Mouse (Mus musculus) skeletal muscle tissue, postnatal 0 days (tissue): Measurements from ENCODE around the gene Mcoln3. TPM values are rescaled to one million over a fixed set of nuclear protein-coding genes. Genes with fewer than 3 reads are reported as not detected.

ENCODE experiments used
- polyA plus RNA-seq: library from polyadenylated mRNA; unstranded; fragments of >200 nt; fragmentation: Nextera tagmentation; extraction: Ambion mirVana; gene quantifications from 2 replicates; pipeline ENCODE4 v1.2.1, GENCODE M21; 2015

Gene Mcoln3
- polyA plus RNA-seq: 0.26 and 0.49 TPM in 2 replicates

DNA sequence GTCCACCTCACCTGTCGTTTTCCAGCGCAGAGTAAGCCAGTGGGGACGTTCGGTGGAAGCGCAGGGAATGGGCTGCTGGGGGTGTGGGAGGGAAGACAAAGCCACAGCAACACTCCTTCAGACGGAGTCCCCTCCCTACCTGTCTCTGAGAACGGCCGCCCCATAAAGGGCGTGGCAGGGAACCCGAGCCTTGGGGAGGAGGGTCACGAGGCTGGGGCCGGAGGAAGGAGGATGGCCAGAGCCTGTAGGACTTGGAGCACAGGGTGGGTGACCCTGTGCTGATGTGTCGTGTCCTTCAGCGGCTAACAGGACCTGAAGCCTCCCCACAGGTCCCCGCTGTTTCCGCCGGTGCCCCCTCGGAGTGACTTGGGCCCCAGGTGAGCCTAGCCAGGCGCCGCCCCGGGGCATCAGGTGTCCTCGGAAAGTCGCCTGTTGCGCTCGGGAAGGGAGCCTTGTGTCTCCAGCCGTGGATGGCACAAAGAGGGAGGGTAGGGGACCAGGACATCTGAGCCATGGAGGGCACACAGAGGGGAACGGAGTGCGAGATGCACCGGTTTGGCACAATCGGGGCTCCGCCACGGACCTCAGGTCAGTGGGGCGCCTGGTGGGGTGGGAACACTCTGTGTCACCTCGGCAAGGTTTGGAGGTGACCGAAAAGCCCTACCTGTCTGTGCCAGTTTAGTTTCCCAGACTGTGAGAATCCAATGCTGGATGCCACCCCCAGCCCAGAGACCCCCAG lies at the start of gene Mcoln3:
Gene Mcoln3 (plus strand): TSS at position 193 of the 739 bp plus-strand sequence.

DNA sequence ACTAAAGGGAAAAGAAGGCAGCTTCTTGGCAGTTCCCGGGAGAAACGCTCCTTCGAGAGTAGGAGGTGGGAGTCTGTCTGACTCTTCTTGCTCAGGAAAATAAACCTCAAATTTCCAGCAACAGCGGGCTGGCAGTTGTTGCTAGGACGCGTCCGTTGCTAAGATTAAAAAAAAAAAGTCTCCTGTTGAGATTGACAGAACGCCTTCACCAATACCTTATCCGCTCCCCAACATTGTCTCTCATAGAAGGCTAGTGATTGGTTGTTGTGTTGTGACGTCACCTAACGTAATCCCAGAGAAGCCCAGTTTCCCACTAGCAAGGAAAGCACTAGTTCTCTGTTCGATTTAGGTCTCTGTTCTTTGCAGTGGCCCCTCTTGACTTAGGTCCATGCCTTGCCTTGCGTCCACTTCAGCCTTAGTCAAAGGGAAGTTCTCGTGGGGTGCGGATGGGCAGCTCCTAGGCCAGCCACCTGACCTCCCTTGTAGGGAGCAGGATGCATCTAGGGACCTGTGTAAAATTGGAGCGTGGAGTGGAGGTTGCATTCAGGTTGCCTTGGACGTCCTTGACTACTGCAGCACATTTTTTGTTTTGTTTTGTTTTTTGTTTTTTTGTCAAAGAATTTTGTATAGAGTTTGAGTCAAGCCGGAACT lies 9.2 kb upstream of the Mcoln3 start, which contains the start of gene Wdr63:
Gene Wdr63 (minus strand): TSS at position 210 of the 651 bp plus-strand sequence.

DNA sequence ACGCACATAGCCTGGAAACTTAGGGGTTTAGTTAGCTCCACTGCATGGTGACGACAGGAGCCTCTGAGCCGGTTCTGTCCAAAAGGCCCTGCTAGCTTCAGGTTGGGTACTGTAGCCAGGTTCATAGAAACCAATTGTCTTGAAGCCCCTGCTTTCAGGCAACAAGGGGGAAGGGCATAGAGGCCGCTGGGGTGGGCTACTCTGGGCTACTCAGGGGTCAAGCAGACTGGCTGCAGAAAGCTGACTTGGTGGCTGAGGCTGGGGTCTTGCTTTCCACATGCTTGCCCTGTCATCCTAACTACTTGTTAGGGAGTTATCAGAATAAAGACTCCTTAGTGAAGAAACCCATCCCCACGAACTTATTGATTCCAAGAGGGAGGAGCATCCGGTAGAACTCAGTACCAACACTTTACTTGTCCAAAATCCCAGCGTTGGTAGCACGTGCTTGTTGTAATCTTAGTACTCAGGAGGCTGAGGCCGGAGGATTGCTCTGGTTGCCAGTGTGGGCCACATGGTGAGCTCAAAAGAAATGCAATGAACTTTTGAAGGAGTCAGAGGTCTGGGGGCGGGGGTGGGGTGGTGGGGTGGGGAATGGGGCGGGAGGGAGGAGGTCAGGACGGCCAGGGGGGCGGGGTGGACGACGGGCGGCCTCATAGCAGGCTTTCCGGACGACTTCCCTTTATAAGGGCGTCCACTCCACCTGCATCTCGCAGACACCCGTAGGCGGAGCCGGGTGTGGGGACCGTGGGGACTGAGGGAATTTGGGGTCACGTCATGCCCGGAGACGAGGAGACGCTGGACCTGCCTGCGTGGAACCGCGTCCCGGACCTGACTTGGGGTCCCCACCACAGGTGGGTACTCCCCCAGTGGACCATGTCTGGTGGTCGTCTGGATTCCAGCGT lies 32.2 kb downstream of the Mcoln3 start, which contains the start of gene Mcoln2:
Gene Mcoln2 (plus strand): TSS at position 678 of the 902 bp plus-strand sequence.

Other genes with a start within 250 kb of the Mcoln3 start
- 33.7 and 39.4 TPM in 2 replicates for gene Bcl10, start 194.6 kb upstream of the Mcoln3 start, polyA plus RNA-seq
- gene 2410004B18Rik, start 179.4 kb upstream of the Mcoln3 start, polyA plus RNA-seq: 24.0 and 32.8 TPM in 2 replicates
- gene Syde2, start 129.6 kb upstream of the Mcoln3 start, polyA plus RNA-seq: 0.85 and 1.1 TPM in 2 replicates
- gene Wdr63, start 9.3 kb upstream of the Mcoln3 start, polyA plus RNA-seq: not detected in 2 replicates
- gene Mcoln2, start 32.4 kb downstream of the Mcoln3 start, polyA plus RNA-seq: 0.97 and 1.2 TPM in 2 replicates
- gene Lpar3, start 103.5 kb downstream of the Mcoln3 start, polyA plus RNA-seq: 0.45 and 0.77 TPM in 2 replicates